Mouse (Mus musculus): Measurements from ENCODE around the gene Tmem131l. TPM values are rescaled to one million over a fixed set of nuclear protein-coding genes. Genes with fewer than 3 reads are reported as not detected.
A peak's percentile ranks its signal among the peaks of the same experiment; 100 is the strongest.

Tmem131l gene
- polyA plus RNA-seq, 1 experiment from 2014 or later = 83.7 TPM

GRCm38 (mm10) chr3:84002433-84003090, 37.4 kb downstream of the Tmem131l start:
- no peak overlapping the region for H3K4me2 ChIP-seq (replicated peaks)
- H3K27me3 ChIP-seq = no peaks in the 10 kb centered on the region
- H3K4me3 ChIP-seq = no peak overlapping the region
- ATAC-seq (ENCODE audit: low FRiP score, low read depth) = no peak
- H3K9ac ChIP-seq (replicated peaks) = no peak overlapping the region
- 96% methylated on average over 6 of the region's 6 CpGs for WGBS
- no peaks in the 10 kb centered on the region for H3K9me3 ChIP-seq
- peaks cover 13% of the 10 kb centered on the region for H3K4me1 ChIP-seq
- H3K27ac ChIP-seq (replicated peaks) = no peak overlapping the region
- peaks cover 10% of the 10 kb centered on the region; the same call in 1 of the 2 replicates for H3K36me3 ChIP-seq

GRCm38 (mm10) chr3:83997563-83997962, 42.4 kb downstream of the Tmem131l start:
- no peak overlapping the region for H3K4me3 ChIP-seq
- no peaks in the 10 kb centered on the region for H3K9me3 ChIP-seq
- no peak overlapping the region for H3K27ac ChIP-seq (replicated peaks)
- peaks cover 63% of the 10 kb centered on the region for H3K4me1 ChIP-seq
- WGBS = 52% methylated on average over 5 of the region's 5 CpGs
- no peak overlapping the region for H3K4me2 ChIP-seq (replicated peaks)
- H3K27me3 ChIP-seq = no peaks in the 10 kb centered on the region
- ATAC-seq (ENCODE audit: low FRiP score, low read depth) = no peak
- peaks cover 5% of the 10 kb centered on the region; the same call in 1 of the 2 replicates for H3K36me3 ChIP-seq
- no peak overlapping the region for H3K9ac ChIP-seq (replicated peaks)

- H3K27me3 ChIP-seq = no peaks in the 10 kb centered on the region
- H3K27ac ChIP-seq (replicated peaks) = no peak overlapping the region
- H3K4me2 ChIP-seq (replicated peaks) = no peak overlapping the region
- no peak overlapping the region for H3K4me3 ChIP-seq
- ATAC-seq (ENCODE audit: low FRiP score, low read depth) = no peak
- peaks cover 66% of the 10 kb centered on the region for H3K4me1 ChIP-seq
- no peaks in the 10 kb centered on the region for H3K9me3 ChIP-seq
- peaks cover 4% of the 10 kb centered on the region; the same call in 1 of the 2 replicates for H3K36me3 ChIP-seq
- WGBS = 74% methylated on average over 3 of the region's 3 CpGs
- no peak overlapping the region for H3K9ac ChIP-seq (replicated peaks)
These were observed 42.9 kb downstream of the Tmem131l start for GRCm38 (mm10) chr3:83997036-83997435.

- ATAC-seq (ENCODE audit: low FRiP score, low read depth) = no peak
- peak overlapping the region; percentile 42; the same call in 1 of the 2 replicates for H3K27ac ChIP-seq (replicated peaks)
- H3K4me2 ChIP-seq (replicated peaks) = no peak overlapping the region
- 50% methylated on average over 6 of the region's 6 CpGs for WGBS
- H3K27me3 ChIP-seq = no peaks in the 10 kb centered on the region
- peaks cover 65% of the 10 kb centered on the region for H3K4me1 ChIP-seq
- no peak overlapping the region for H3K4me3 ChIP-seq
- H3K9me3 ChIP-seq = no peaks in the 10 kb centered on the region
- no peaks in the 10 kb centered on the region for H3K36me3 ChIP-seq
- H3K9ac ChIP-seq (replicated peaks) = no peak overlapping the region
These were observed 43.9 kb downstream of the Tmem131l start for GRCm38 (mm10) chr3:83996086-83996485.

- H3K4me2 ChIP-seq (replicated peaks) = no peak overlapping the region
- no peak overlapping the region for H3K4me3 ChIP-seq
- ATAC-seq (ENCODE audit: low FRiP score, low read depth) = no peak
- H3K36me3 ChIP-seq = 0 out of 2 replicates have a peak, but pooled peaks cover under 1% of the 10 kb centered on the region
- no peaks in the 10 kb centered on the region for H3K9me3 ChIP-seq
- peaks cover 2% of the 10 kb centered on the region; the same call in 1 of the 2 replicates for H3K27me3 ChIP-seq
- no peak overlapping the region for H3K9ac ChIP-seq (replicated peaks)
- WGBS = 47% methylated on average over 9 of the region's 9 CpGs
- peak overlapping the region; percentile 42; the same call in 1 of the 2 replicates for H3K27ac ChIP-seq (replicated peaks)
- peaks cover 69% of the 10 kb centered on the region for H3K4me1 ChIP-seq
These were observed 44.6 kb downstream of the Tmem131l start for GRCm38 (mm10) chr3:83995254-83995830.

- no peak overlapping the region for H3K27ac ChIP-seq (replicated peaks)
These were observed 45.6 kb downstream of the Tmem131l start for GRCm38 (mm10) chr3:83994217-83994839.

GRCm38 (mm10) chr3:83993089-83993516, 46.9 kb downstream of the Tmem131l start:
- Histone ChIP-seq H3K27me3 (peaks cover 3% of the 10 kb centered on the region; the same call in 1 of the 2 replicates), H3K27ac (replicated peaks) (0 out of 2 replicates have a peak overlapping the region, but pooled peaks have one; percentile 27), H3K36me3 (0 out of 2 replicates have a peak, but pooled peaks cover 4% of the 10 kb centered on the region), H3K9ac (replicated peaks) (no peak overlapping the region), H3K4me2 (replicated peaks) (no peak overlapping the region), H3K4me1 (peaks cover 89% of the 10 kb centered on the region), H3K9me3 (no peaks in the 10 kb centered on the region), H3K4me3 (no peak overlapping the region)
- 84% methylated on average over 8 of the region's 8 CpGs for WGBS
- ATAC-seq (ENCODE audit: low FRiP score, low read depth) = no peak

More at GRCm38 (mm10) chr3:83994217-83994839, 45.6 kb downstream of the Tmem131l start:
- 0 out of 2 replicates have a peak, but pooled peaks cover 4% of the 10 kb centered on the region for H3K36me3 ChIP-seq
- no peak overlapping the region for H3K4me3 ChIP-seq
- peak; percentile 80 for ATAC-seq (ENCODE audit: low FRiP score, low read depth)
- H3K4me2 ChIP-seq (replicated peaks) = no peak overlapping the region
- 23% methylated on average over 8 of the region's 8 CpGs for WGBS
- no peaks in the 10 kb centered on the region for H3K9me3 ChIP-seq
- H3K4me1 ChIP-seq = peaks cover 80% of the 10 kb centered on the region
- H3K9ac ChIP-seq (replicated peaks) = no peak overlapping the region
- H3K27me3 ChIP-seq = peaks cover 3% of the 10 kb centered on the region; the same call in 1 of the 2 replicates

GRCm38 (mm10) chr3:83991691-83992524, 48.1 kb downstream of the Tmem131l start:
- 97% methylated on average over 8 of the region's 8 CpGs for WGBS
- H3K9ac ChIP-seq (replicated peaks) = no peak overlapping the region

GRCm38 (mm10) chr3:83988214-83988613, 51.8 kb downstream of the Tmem131l start:
- Histone ChIP-seq H3K36me3 (0 out of 2 replicates have a peak, but pooled peaks cover 4% of the 10 kb centered on the region), H3K4me3 (no peak overlapping the region), H3K4me2 (replicated peaks) (no peak overlapping the region), H3K4me1 (peaks cover 86% of the 10 kb centered on the region), H3K27ac (replicated peaks) (no peak overlapping the region), H3K9me3 (no peaks in the 10 kb centered on the region), H3K9ac (replicated peaks) (no peak overlapping the region), H3K27me3 (peaks cover 3% of the 10 kb centered on the region; the same call in 1 of the 2 replicates)
- no peak for ATAC-seq (ENCODE audit: low FRiP score, low read depth)
- 24% methylated on average over 4 of the region's 4 CpGs for WGBS

More at GRCm38 (mm10) chr3:83991691-83992524, 48.1 kb downstream of the Tmem131l start:
- no peak overlapping the region for H3K27ac ChIP-seq (replicated peaks)
- peaks cover 86% of the 10 kb centered on the region for H3K4me1 ChIP-seq
- 0 out of 2 replicates have a peak, but pooled peaks cover 4% of the 10 kb centered on the region for H3K36me3 ChIP-seq
- H3K9me3 ChIP-seq = no peaks in the 10 kb centered on the region
- no peak for ATAC-seq (ENCODE audit: low FRiP score, low read depth)
- no peak overlapping the region for H3K4me3 ChIP-seq
- peaks cover 3% of the 10 kb centered on the region; the same call in 1 of the 2 replicates for H3K27me3 ChIP-seq
- no peak overlapping the region for H3K4me2 ChIP-seq (replicated peaks)

- WGBS = 67% methylated on average over 8 of the region's 8 CpGs
- Histone ChIP-seq H3K27ac (replicated peaks) (no peak overlapping the region), H3K4me2 (replicated peaks) (no peak overlapping the region), H3K27me3 (peaks cover 3% of the 10 kb centered on the region; the same call in 1 of the 2 replicates), H3K36me3 (0 out of 2 replicates have a peak, but pooled peaks cover 4% of the 10 kb centered on the region), H3K4me1 (peaks cover 86% of the 10 kb centered on the region), H3K9ac (replicated peaks) (no peak overlapping the region), H3K9me3 (no peaks in the 10 kb centered on the region), H3K4me3 (no peak overlapping the region)
- no peak for ATAC-seq (ENCODE audit: low FRiP score, low read depth)
These were observed 52.4 kb downstream of the Tmem131l start for GRCm38 (mm10) chr3:83987533-83988112.

- Histone ChIP-seq H3K27ac (replicated peaks) (no peak overlapping the region), H3K4me2 (replicated peaks) (no peak overlapping the region), H3K27me3 (peaks cover 3% of the 10 kb centered on the region; the same call in 1 of the 2 replicates), H3K9me3 (no peaks in the 10 kb centered on the region), H3K4me1 (peaks cover 86% of the 10 kb centered on the region), H3K4me3 (no peak overlapping the region), H3K9ac (replicated peaks) (no peak overlapping the region), H3K36me3 (0 out of 2 replicates have a peak, but pooled peaks cover 4% of the 10 kb centered on the region)
- 79% methylated on average over 3 of the region's 3 CpGs for WGBS
- ATAC-seq (ENCODE audit: low FRiP score, low read depth) = no peak
These were observed 53.2 kb downstream of the Tmem131l start for GRCm38 (mm10) chr3:83986740-83987139.
